Mouse (Mus musculus): ENCODE data around the gene Lxn. TPM values are rescaled to one million over a fixed set of nuclear protein-coding genes. Genes with fewer than 3 reads are reported as not detected.

Gene Lxn
- total and polyA plus RNA-seq, 3 experiments, result 14.3 to 33.3 (median 14.3) TPM

DNA sequence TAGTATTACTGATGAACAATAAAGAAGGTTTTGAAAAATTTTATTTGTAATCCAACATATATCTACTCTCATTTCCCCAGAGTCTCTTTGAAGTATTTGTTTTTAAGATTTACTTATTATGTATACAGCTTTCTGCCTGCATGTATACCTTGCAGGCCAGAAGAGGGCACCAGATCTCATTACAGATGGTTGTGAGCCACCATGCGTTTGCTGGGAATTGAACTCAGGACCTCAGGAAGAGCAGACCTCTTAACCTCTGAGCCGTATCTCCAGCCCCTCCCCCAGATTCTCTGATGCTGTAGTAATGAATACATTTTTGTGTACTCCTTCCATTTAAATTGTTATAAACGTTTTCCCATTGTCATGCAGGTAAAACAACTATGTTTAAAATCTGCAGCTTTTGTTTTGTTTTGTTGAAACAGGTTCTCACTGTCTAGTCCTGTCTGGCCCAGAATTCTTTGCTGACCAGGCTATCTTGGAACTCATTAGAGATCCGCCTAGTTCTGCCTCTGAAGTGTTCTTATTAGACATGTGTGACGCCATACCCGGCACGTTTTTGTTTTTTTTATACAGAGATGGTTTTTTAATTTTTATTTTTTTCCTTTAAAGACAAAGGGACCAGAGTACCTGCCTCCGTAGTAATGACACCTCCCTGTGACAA lies 34.3 kb downstream of the Lxn start:
- Histone ChIP-seq H3K9me3 (replicated peaks; ENCODE audit: low read length) (peaks cover 12% of the 10 kb centered on the region), H3K36me3 (replicated peaks in 1 of 2; ENCODE audit: control insufficient read depth in 1 of 2, insufficient read depth in 1 of 2, low read length in 1 of 2) (peaks cover 19 to 31% of the 10 kb centered on the region in 2 experiments), H3K79me2 (replicated peaks; ENCODE audit: control insufficient read depth, extremely low read depth, insufficient read depth, poor library complexity, severe bottlenecking) (peaks cover 19% of the 10 kb centered on the region), H3K27ac (ENCODE audit: insufficient read depth, low read depth) (no peak overlapping the region), H3K9ac (ENCODE audit: insufficient read depth, low read depth) (no peak overlapping the region), H3K4me3 (replicated peaks in 1 of 3; ENCODE audit: low read depth in 2 of 3, low read length in 2 of 3, poor library complexity in 1 of 3) (peak overlapping the region in 2 of 3 experiments; percentile 31 to 87), H3K27me3 (replicated peaks) (no peaks in the 10 kb centered on the region), H3K4me2 (ENCODE audit: insufficient read depth, low read depth, poor library complexity, severe bottlenecking) (no peak overlapping the region), H3K4me1 (ENCODE audit: control insufficient read depth in 1 of 2, insufficient read depth in 2 of 2) (peaks cover 4 to 14% of the 10 kb centered on the region in 2 experiments)
- DNase-seq (ENCODE audit: extremely low read depth), result no peak
- in situ Hi-C loops (cut with MboI; ENCODE audit: low pct_ligation_motif_present, low pct_unique_long_range_greater_than_20kb, low sequenced_read_pairs) (no loop called here), dilution Hi-C loops (cut with MboI; ENCODE audit: extremely low pct_ligation_motif_present, extremely low pct_unique_long_range_greater_than_20kb, low sequenced_read_pairs) (no loop called here)
- TF ChIP-seq CTCF (conservative IDR thresholded peaks at IDR 0.05 in 1 of 2, IDR thresholded peaks at IDR 0.05 in 1 of 2; ENCODE audit: low read depth in 2 of 2, low read length in 2 of 2), result peak in 1 of 2 experiments; percentile 31; a peak in 2 of 4 replicates
- TF ChIP-seq JUN (IDR thresholded peaks at IDR 0.05; ENCODE audit: insufficient read depth, low read depth, low read length), result no peak
- TF ChIP-seq MAFK (IDR thresholded peaks at IDR 0.05; ENCODE audit: insufficient replicate concordance, low read length), result peak; percentile 48; the same call in 1 of the 2 replicates
- no peak for TF ChIP-seq CHD1 (IDR thresholded peaks at IDR 0.05; ENCODE audit: low read depth, low read length)
- TF ChIP-seq MEF2A (IDR thresholded peaks at IDR 0.05; ENCODE audit: borderline replicate concordance, low read depth, low read length), result no peak
- TF ChIP-seq TCF12 (IDR thresholded peaks at IDR 0.05; ENCODE audit: low read depth, low read length), result no peak
- 0 out of 2 replicates have a peak, but pooled peaks have one; percentile 20 for TF ChIP-seq BHLHE40 (IDR thresholded peaks at IDR 0.05; ENCODE audit: low read depth, low read length)
- TF ChIP-seq HCFC1 (IDR thresholded peaks at IDR 0.05; ENCODE audit: low read depth, low read length), result no peak
- TF ChIP-seq MAZ (IDR thresholded peaks at IDR 0.05; ENCODE audit: low read depth, low read length), result 0 out of 2 replicates have a peak, but pooled peaks have one; percentile 36
- TF ChIP-seq RAD21 (IDR thresholded peaks at IDR 0.05; ENCODE audit: low read depth, low read length), result no peak; the same call in 1 of the 2 replicates
- TF ChIP-seq SMC3 (IDR thresholded peaks at IDR 0.05; ENCODE audit: low read depth, low read length), result no peak
- 0 out of 2 replicates have a peak, but pooled peaks have one; percentile 29 for TF ChIP-seq TBP (conservative IDR thresholded peaks at IDR 0.05; ENCODE audit: low read depth, low read length)

Other genes with a start within 250 kb of the Lxn start
- not detected in 2 replicates for gene Mlf1, start 89.8 kb downstream of the Lxn start, total RNA-seq (2012; rRNA removed)
- not detected in 2 replicates for gene Mlf1, start 89.8 kb downstream of the Lxn start, total RNA-seq (2014; rRNA removed)
- gene Mlf1, start 89.8 kb downstream of the Lxn start, polyA plus RNA-seq (2012; ENCODE audit: insufficient read length, low read depth), result not detected in 2 replicates
- gene Gm17402, start 88.8 kb downstream of the Lxn start, total RNA-seq (2012; rRNA removed), result not detected in 2 replicates
- gene Gm17402, start 88.8 kb downstream of the Lxn start, total RNA-seq (2014; rRNA removed), result not detected in 2 replicates
- not detected in 2 replicates for gene Gm17402, start 88.8 kb downstream of the Lxn start, polyA plus RNA-seq (2012; ENCODE audit: insufficient read length, low read depth)
- gene Gfm1, start 33.8 kb downstream of the Lxn start, total RNA-seq (2012; rRNA removed), result 47.0 and 63.5 TPM in 2 replicates
- 73.1 and 74.9 TPM in 2 replicates for gene Gfm1, start 33.8 kb downstream of the Lxn start, total RNA-seq (2014; rRNA removed)
- gene Gfm1, start 33.8 kb downstream of the Lxn start, polyA plus RNA-seq (2012; ENCODE audit: insufficient read length, low read depth), result 91.3 and 98.9 TPM in 2 replicates
- 0.08 TPM in 1 of 2 replicates, not detected in the other for gene Rarres1, start 51.6 kb upstream of the Lxn start, total RNA-seq (2012; rRNA removed)
- 0.24 and 0.34 TPM in 2 replicates for gene Rarres1, start 51.6 kb upstream of the Lxn start, total RNA-seq (2014; rRNA removed)
- gene Rarres1, start 51.6 kb upstream of the Lxn start, polyA plus RNA-seq (2012; ENCODE audit: insufficient read length, low read depth), result 0.42 TPM in 1 of 2 replicates, not detected in the other
- 44.3 and 50.3 TPM in 2 replicates for gene Mfsd1, start 118.8 kb upstream of the Lxn start, total RNA-seq (2012; rRNA removed)
- 56.8 and 68.7 TPM in 2 replicates for gene Mfsd1, start 118.8 kb upstream of the Lxn start, total RNA-seq (2014; rRNA removed)
- 82.2 and 95.7 TPM in 2 replicates for gene Mfsd1, start 118.8 kb upstream of the Lxn start, polyA plus RNA-seq (2012; ENCODE audit: insufficient read length, low read depth)